Mouse (Mus musculus) layer of hippocampus, adult 18-20 months (tissue): ENCODE results near the gene Far2. TPM values are rescaled to one million over a fixed set of nuclear protein-coding genes. Genes with fewer than 3 reads are reported as not detected.

Experiments used
- DNase-seq, 2 experiments: peaks; one replicate each; pipeline ENCODE4 v3.0.0; 2022; ENCODE audit warnings: low spot score in 2 of 2
- long read RNA-seq: library from polyadenylated mRNA; stranded (forward); transcript quantifications from one replicate; pipeline ENCODE4 v2.0.0, GENCODE M21; 2021
- total RNA-seq, 2 experiments: library from RNA; stranded (reverse); gene quantifications; 2 replicates each; pipeline ENCODE4 v1.2.3; 2021

The Far2 gene
- total RNA-seq = 10 to 100 TPM; 12.0 to 13.1 TPM
- long read RNA-seq, transcript Far2-201 (12 exons, 3,480 nt) = major isoform, 9 of 10 reads
- long read RNA-seq, partial matches to known transcripts = 0 of 10 reads
- long read RNA-seq, other reads (novel, unspliced or antisense) = 1 of 10 reads

DNA sequence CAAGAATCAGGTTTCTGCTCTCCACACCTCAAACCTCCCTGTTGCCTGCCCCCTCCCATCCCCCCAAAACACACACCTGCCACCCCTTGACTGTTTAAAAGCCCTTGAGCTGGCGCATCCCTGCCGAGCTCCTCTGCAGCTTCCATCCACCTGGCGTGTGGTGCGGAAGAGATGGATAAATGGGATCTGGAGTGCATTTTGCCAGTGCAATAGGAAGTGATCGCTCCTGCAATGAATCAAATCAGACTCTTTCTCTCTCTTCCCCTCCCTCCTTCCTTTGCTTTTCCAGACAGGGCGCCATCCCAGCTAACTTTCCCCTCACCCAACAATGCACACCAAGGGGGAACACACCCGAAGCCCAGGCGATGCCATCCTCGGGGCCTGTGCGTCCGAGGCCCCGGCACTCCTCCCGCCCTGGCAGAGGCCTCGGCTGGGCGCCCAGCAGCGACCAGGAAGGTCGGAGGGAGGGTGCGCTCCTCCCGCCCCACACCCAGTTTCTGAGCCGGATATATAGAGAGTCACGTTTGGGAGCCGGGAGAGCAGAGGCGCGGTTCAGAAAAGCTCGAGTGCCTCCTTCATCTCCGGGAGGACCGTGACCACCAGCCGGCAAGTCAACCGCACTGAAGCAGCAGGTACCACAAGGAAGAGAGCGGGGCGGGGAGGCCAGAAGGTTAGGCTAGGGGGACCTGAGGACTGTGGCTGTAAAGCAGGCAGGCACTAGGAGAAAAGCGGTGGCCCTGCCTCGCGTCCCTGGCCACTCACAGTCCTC lies at the start of gene Far2:
Gene Far2 (plus strand): TSS at position 379 of the 769 bp plus-strand sequence.
- DNase-seq = peak; percentile 20 to 49

DNA sequence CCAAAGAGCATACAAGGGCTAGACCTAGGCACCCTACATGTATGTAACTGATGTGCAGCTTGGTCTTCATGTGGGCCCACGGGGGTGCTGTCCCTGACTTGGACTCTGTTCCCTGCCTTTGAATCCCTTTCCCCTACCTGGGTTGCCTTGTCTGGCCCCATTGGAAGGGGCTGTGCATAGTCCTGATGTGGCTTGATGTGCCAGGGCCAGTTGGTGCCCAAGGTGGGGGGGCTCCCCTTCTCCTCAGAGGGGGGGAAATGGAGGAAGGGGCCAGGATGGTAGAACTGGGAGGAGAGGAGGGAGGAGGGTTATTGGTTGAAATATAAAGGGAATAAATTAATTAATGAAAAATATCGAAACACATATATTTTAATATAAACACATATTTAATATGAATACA lies 46.6 kb upstream of the Far2 start:
- no peak for DNase-seq

DNA sequence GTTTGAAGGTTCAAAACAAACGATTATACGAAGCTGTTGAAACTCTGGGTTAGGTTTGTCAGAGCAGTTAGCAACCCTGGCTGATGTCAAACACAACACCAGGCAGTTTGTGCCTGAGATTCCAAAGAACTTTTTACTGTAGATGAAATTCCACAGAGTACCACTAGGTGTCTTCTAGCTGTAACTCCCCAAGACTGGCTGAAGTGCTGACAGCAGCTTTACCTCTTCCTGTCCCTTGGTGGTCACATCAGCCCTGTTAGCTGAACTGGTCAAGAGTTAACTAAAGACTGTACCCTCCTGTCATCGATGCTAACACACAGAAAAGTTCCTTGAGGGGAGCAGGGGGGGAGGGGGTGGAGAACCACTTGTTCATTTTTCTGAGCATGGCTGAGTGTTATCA lies 46.0 kb upstream of the Far2 start:
- DNase-seq = peak in 1 of 2 experiments; percentile 20

DNA sequence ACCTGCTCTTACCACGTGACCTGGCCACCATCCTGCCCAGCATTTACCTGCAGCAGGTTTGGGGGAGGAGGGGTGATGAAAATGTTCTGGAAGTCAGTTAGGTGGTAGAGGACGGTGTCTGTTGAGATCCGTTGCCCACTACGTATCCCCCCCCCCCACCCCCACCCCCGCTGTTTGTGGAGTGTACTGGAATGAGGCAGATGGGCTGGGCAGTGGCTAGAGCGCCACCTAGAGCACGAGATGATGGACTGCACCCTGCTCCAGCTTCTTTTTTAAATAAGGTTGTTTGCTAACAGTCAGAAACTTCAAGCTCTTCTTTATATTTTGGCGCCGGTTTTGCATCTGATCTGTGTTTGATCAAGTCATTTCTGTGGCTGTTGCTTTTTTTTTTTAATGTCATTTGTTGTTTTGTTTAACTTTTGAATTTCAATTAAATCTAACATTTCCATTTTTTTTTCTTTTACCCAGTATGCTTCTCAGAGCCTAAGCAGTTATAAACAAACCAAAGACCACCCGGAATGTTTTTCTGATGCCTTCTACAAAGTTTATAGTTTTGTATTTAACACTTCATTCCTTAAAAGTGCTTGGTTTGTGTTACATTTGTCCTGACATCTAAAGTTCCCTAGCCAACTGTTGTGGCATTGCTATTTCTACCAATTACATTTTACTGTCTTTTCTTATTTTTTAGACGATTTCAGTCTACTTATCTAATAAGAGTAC lies 40.8 kb upstream of the Far2 start:
- no peak for DNase-seq

DNA sequence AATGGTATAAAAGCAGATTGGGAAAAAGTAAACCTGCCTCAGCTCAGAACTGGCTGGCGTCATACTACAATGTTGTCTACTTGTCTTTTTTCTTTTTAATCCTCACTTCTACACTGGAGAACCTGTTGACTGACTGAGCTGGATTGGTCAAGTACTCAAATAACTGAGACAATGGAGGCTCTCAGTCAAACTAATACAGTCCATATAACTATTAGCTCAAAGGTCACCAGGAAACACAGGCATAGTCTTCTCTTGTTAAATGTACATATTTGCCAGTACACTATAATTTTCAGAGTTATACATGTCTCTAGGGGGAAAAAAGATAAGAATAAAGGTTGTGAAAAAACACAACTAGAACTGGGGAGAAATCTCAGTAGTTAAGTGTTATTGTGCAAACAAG lies 6.3 kb upstream of the Far2 start:
- DNase-seq = no peak

DNA sequence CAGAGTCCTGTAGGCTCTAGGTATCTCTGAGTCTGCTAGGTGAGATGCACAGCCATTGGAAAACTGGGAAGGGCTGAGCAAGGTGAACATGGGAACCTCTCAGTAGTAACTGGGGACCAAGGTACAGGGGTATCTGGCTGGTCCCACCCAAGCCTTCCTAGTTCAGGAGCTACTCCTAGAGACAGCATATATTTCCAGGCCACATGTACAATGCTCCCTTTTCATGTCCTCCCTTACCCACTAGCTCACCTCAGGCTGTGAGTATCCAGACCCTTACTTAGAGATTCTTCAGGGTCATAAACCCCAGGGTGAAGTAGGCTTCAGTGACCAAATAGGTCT lies 560 bp downstream of the Far2 start:
- DNase-seq = no peak

DNA sequence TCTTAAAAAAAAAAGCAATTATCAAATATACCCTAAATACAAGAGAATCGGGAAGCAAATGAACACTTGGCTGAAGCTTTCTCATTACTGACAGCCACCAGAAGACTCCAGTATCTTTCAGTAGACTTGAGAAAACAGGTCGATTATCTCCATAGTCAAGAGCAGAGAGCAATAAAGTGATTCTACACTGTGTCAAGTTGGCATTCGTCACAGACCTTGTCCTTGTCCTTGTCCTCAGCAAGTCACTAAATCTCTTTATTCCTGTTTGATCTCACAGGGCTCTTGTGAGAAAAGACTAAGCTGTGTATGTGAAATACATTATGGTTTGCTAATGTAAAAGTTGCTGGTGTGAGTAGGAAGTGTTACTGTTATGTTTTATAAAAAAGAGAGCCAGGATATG lies 16.1 kb downstream of the Far2 start:
- DNase-seq = no peak

DNA sequence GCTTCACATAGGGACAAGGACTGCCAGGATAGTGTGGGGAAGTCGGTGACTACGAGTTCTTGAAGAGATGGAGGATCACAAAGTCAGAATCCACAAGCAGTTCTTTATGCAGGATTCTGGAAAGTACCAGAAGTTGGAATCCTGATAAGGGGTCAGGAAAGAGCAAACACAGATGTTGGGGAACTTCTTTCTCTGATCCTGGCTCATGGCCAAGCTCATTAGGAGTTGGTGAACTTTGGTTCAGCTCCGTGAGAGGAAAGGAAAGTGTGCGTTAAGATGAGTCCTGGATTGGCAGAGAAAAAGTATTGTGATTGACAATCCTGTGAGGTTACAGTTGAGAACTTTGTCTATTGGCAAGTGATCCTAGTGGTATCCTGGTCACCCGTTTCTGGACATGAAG lies 19.2 kb downstream of the Far2 start:
- no peak for DNase-seq

DNA sequence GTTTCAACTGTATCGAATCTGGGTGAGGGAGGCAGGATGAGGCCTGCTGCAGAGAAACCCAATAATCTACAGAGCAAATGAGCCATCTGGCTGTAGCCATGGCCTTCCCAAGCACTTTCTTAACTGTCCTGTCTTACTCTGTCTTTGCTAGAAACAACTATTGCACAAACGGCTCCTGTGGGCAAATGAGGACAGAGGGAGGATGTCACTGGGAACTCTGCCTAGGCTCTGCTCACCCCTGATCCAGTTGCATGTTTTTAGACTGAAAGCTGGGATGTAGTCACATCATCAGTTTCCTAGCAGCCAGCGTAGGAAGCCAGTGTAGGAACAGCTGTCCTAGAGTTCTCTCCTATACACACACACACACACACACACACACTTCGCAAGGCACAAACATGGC lies 21.7 kb downstream of the Far2 start:
- DNase-seq = no peak

DNA sequence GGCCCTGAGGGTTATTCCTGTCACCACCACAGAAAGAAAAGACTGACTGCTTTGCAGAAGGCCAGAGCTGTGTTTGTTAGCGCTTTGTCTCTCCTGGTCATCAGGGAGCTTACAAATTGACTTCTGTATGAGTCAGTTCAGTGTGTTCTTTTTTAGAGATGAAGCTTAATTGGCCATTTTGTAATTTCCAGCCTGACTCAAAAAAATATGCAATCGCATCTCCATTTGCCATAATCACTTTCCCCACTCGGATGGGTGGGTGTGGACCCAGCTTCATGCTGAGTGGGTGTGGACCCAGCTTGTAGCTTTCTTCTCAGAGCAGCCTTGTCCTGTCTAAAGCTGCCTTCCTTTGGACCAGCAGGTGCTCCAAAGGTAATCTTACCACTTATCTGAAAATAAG lies 26.5 kb downstream of the Far2 start:
- DNase-seq = peak in 1 of 2 experiments; percentile 22

DNA sequence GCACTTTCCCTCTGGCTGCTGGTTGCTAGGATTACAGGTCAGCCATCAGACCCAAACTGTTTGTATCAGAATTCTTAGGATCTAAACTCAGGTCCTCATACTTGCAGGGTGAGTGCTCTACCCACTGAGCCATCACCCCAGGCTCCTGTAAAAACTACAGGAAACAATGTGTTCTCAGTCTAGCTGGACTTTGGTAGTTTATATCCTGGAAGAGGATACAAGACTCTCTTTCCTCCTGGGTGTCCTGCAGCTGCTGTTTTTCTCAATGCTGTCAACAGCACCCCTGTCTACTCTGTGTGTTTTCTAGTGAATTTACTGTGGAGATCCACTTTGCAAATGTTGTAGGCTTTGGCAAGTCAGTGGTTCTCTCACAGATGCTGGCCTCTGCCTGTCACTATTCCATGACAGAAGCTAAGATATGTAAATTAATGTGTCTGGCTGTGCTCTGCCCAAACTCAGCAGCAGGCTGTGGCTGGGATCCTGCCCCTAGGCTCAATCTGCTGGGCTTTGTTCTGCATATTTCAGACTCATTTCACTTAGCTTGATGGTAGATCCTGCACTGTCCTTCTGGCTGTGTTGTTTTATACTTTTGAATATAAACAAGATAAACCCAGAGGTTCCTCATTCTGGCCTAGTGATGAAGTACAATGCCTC lies 27.3 kb downstream of the Far2 start:
- no peak for DNase-seq

DNA sequence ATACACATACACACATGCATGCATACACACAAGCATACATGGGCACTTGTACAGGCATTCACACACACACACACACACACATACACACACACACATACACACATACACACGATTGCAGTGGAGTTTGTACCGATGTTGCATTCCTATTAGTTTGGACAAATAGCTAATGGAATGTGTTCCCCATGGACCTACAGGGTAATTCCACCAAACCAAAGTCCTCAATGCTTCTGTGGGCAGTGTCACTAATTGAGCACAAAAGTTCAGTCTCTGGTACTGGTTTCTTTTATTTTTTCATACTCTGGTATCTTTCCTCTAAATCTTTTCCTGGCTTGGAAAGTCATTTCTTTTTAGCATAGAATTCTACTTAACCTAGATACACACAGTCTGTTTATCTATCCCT lies 36.8 kb downstream of the Far2 start:
- DNase-seq = no peak

DNA sequence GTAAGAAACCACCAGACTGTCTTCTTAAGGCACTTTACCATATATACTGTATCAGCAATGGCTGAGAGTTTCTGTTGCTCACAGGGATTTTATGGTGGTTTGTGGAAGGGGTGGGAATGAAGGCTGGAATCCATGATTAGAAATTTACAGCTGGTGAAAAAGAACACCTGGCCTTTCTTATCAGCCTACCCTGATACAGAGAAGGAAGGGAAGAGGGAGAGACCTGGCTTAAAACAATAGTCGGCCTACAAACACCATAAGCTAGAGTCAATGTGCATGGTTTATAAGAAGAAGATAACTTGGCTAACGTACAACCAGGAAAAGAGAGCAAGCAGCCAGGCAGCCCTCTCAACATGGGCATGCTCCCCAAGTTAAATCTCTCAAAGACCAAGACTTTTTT lies 37.3 kb downstream of the Far2 start:
- no peak for DNase-seq

DNA sequence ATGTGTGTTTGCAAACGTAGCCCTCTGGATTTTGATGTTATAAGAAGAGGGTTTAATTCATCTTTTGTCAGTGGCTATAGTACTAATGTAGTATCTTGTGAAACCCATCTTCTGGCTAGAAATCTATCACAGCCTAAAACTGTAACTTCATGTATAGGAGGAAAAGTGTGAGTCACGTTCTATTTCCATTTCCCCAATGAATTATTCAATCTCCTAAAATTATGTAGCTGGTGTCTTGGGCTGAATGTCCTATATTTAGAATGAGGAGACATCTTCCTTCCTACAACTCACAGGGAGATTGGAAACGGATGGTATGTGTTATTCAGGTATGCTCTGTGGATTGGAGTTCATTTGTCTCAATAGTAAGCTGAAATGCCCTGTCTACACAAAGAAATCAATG lies 50.0 kb downstream of the Far2 start:
- DNase-seq = no peak

DNA sequence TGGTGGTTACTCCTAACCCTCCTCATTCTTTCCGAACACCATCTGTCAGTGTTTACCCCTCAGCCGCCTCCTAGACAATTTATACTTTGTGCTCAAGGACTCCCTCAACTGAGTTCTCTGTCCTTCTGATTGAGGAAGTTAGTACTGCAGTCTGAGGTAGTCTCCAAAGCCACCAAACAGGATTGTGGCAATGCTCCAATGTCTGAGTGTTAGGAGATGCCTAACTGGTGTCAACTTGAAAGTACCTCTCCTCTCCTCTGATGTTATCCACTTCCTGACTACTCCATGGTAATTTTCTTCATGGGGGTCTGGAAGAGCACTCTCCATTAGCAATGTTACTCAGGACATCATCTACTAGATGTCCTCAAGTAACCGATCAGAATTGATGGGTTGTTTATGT lies 54.9 kb downstream of the Far2 start:
- no peak for DNase-seq

DNA sequence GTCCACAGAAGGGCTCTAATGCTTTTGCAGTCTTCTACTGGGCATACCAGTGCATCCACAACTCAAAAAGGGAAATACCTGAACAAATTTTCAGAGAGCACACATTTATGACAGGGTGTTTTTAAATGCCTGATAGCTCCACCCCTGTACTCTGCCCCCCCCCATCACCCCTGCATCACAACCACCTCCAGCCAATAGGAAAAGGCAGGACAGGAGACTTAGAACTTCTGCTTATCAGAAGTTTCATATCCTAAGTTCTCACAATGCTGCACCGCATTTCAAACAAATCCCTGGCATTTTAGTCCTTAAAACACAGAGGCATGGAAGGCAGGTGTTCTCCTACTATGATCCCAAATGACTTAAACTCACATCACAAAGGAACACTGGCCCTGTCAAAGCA lies 55.4 kb downstream of the Far2 start:
- no peak for DNase-seq

DNA sequence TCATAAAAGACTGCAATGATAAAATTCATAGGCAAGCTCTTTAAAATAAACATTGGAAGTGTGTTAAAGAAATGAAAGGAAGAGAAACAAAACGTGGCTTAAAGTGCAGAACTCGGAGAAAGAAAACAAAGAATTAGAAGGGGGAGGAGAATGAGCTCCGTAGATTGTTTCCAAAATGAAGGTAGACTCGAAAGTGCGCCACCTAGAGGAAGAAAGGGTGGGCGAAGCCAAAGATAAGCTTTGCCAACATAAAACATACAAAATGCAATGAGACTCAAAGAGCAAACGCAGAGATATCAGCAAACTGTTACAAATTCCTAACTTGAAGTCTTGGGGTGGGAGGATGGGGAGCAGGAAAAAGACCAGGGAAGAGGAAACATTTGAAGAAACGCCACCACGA lies 57.2 kb downstream of the Far2 start:
- DNase-seq = no peak

DNA sequence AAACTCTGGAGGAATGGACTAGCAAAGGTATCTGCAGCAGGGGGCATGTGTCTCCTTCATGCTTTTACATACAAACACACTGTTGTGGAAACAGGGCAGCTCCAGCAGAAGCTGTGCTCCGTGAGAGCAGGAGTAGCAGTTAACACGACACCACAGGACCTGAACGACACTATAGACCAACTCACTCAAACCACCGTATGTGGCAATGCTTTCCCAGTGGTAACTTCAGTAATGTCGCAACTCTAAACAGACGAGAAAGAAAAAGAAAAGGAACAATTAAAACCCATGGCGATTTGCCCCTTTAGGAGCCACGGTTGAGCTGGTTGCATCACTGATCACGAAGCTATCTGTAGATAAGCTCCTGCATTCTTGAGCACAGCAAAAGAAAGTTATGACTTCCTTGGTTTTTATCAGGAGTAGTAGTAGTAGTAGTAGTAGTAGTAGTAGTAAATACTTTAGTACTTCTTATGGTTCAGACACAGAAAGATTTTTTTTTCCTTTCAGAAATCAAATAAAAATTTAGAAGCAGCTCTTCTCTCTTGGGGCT lies 58.7 kb downstream of the Far2 start:
- no peak for DNase-seq

DNA sequence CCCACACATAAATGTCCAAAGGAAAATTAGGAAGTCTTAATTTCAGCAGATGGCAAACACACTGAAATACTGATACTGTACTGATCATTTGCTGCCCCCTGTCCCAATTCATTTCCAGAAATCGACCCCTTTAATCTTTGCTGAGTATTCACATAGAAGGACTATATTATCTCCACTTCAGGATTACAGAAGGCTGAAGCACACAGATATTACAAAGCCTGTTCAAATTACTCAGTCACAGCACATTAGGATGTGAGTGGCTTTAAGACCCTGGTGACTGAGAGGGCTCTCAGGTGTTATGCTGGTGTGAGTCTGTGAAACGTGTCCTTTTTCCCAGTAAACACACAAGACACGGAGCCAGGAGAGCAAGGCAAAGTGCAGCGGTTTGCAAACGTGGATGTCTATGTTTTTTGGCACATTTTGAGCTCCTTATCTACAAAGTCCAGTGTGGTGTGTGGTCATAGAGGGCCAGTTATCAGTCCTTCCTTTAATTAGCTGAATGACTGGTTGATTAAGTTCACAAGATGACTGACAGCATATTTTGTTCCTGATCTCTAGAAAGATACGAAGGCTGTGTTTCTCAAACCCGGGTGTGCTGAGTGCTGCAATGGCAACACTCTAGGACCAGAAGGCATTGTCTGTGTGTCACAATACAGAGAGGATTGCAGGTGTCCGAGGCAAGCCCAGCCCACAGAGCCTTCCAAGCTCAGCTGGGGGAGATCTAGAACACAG lies 61.8 kb downstream of the Far2 start:
- DNase-seq = no peak

DNA sequence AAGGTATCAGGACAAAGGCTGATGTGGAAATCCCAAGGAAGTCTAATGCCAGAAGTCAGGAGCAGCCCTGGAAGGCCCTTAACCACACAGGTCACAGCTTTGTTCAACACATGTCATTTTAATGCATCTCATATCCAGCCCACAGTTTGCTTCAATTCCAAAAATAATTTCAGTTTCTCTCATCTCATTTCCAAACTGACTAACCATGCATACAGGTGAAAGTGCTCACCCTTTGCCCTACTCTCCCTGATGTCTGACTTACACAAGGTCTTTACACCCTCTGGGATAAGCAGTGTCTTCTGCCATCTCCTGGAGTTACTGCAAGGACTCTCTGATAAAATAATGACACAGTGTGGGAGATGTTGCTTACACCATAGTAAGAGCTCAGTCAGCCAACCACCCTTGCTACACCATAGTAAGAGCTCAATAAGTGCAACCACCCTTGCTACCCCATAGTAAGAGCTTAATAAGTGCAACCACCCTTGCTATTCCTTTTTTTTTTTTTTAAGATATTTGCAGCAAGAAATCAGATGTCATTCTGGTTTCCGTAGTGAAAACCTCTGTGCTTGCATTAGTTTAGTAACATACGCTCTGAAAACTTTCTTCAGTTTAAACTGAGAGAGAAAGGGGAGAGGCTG lies 64.1 kb downstream of the Far2 start:
- no peak for DNase-seq

DNA sequence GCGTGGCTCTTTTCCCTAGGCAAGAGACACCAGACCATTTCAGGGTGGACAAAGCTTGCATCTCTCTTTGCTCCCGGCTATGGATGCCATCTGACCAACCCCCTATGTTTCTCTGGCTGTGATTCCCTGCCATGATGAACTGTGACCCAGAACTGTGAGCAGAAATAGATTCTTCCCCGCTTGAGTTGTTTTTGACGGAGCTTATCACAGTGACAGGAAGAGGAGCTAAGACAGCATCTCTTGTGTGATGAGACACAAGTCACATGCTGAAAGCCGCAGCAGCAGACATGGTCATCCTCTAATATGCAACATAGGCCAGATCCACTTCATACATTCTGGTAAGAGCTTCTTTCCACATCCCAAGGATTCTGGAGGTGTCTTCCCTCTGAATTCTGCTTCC lies 69.3 kb downstream of the Far2 start:
- DNase-seq = no peak
